Mouse (Mus musculus) kidney, embryonic 14.5 days (tissue): ENCODE results near the gene Prdm13. TPM values are rescaled to one million over a fixed set of nuclear protein-coding genes. Genes with fewer than 3 reads are reported as not detected.

Experiments
- ATAC-seq: fragments of 200-750 bp; cut with Nextera tagmentation; 2 replicates; pipeline ENCODE4 v1.8.0; 2017; ENCODE audit warnings: moderate number of reproducible peaks, mild to moderate bottlenecking, moderate TSS enrichment, moderate library complexity; ENCODE audit not compliant: low FRiP score, low TSS enrichment
- H3K27ac ChIP-seq: fragments of 300-500 bp; sonication (generic); 2 replicates; pipeline ENCODE4 v1.5.1; 2014; ENCODE audit warnings: low read depth, mild to moderate bottlenecking, low read length, moderate library complexity, mixed read lengths
- H3K27me3 ChIP-seq: fragments of 300-500 bp; sonication (generic); 2 replicates; pipeline ENCODE4 v1.6.1; 2014; ENCODE audit warnings: mild to moderate bottlenecking, low read length; ENCODE audit not compliant: control insufficient read depth, insufficient read depth
- H3K36me3 ChIP-seq: fragments of 300-500 bp; sonication (generic); 2 replicates; pipeline ENCODE4 v1.6.1; 2014; ENCODE audit warnings: low read length, mixed read lengths; ENCODE audit not compliant: control insufficient read depth, insufficient read depth
- H3K4me1 ChIP-seq: fragments of 300-500 bp; sonication (generic); 2 replicates; pipeline ENCODE4 v1.6.1; 2014; ENCODE audit warnings: low read length, mixed read lengths; ENCODE audit not compliant: control insufficient read depth, insufficient read depth
- H3K4me2 ChIP-seq: fragments of 300-500 bp; sonication (generic); replicated peaks from 2 replicates; pipeline ENCODE4 v1.6.1; 2014; ENCODE audit warnings: low read depth, mild to moderate bottlenecking, low read length
- H3K4me3 ChIP-seq: fragments of 300-500 bp; sonication (generic); 2 replicates; pipeline ENCODE4 v1.5.1; 2014; ENCODE audit warnings: mild to moderate bottlenecking, low read length
- H3K9ac ChIP-seq: fragments of 300-500 bp; sonication (generic); 2 replicates; pipeline ENCODE4 v1.6.1; 2014; ENCODE audit warnings: low read depth, mild to moderate bottlenecking, low read length, moderate library complexity
- H3K9me3 ChIP-seq: fragments of 300-500 bp; sonication (generic); 2 replicates; pipeline ENCODE4 v1.6.1; 2016; ENCODE audit warnings: low read length; ENCODE audit not compliant: control insufficient read depth
- WGBS: fragments of 180-500 bp; shearing (Covaris S2); extraction: QIAGEN DNeasy Blood & Tissue Kit; methylation state at CpG from one replicate; pipeline ENCODE4 v1.1.7; 2014; 5-methylcytosine and 5-hydroxymethylcytosine counted together
- polyA plus RNA-seq: library from polyadenylated mRNA; unstranded; fragments of >200 nt; fragmentation: Nextera tagmentation; extraction: Ambion mirVana; gene quantifications from 2 replicates; pipeline ENCODE4 v1.2.1, GENCODE M21; 2014

Prdm13 gene
- polyA plus RNA-seq, 1 experiment from 2014 or later = not detected

DNA sequence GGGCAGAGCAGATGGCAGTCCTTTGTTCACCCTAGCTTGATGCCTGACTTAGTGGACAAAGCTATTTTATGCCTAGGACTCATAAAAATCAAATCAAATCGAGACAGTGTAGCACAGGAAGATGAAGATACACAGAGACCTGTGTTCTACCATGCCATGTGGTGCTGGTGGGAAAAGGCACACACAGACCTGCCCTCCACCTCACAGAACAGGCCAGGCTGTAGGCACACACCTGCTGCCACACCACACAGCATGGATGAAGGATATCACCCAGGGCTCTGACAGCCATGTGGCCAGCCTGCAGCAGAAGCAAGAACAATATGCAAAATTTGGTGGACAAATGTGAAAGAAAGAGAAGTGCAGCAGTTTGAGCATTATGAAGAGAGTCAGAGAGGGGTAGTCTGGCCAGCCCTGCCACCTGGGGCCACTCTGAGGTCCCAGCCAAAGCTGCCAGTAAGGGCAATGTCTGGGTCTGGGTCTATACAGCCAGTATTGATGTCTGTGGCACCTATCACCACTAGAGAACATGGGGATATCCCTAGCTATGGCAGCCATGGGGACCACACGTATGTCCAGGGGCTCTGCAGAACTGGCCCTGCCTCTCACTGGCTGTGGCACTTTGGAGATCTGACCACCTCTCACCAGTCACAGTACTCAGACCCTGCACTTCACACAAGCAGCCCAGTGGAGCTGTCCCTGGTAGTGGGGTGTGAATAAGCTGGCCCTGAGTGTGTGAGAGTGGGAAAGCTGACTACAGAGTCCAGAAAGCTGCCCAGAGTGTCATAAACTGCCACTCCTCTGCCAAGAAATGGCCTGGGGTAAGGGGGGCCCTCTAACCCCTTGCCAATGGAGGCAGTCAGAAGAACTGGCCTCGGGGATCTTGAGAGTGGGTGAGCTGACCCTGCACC lies 57.1 kb downstream of the Prdm13 start:
- WGBS = 57% methylated on average over 3 of the region's 3 CpGs
- Histone ChIP-seq H3K4me3 (no peak overlapping the region), H3K36me3 (no peaks in the 10 kb centered on the region), H3K27me3 (no peaks in the 10 kb centered on the region), H3K4me2 (no peak overlapping the region), H3K4me1 (no peaks in the 10 kb centered on the region), H3K27ac (no peak overlapping the region), H3K9ac (no peak overlapping the region), H3K9me3 (no peaks in the 10 kb centered on the region)
- no peak for ATAC-seq

Other genes with a start within 250 kb of the Prdm13 start
- gene Ccnc, start 41.7 kb upstream of the Prdm13 start, polyA plus RNA-seq = 48.4 and 48.9 TPM in 2 replicates
- gene Usp45, start 81.2 kb upstream of the Prdm13 start, polyA plus RNA-seq = 5.9 and 12.6 TPM in 2 replicates
- gene Tstd3, start 81.2 kb upstream of the Prdm13 start, polyA plus RNA-seq = 12.4 and 13.7 TPM in 2 replicates
- gene Pnisr, start 161.6 kb upstream of the Prdm13 start, polyA plus RNA-seq = 121 and 166 TPM in 2 replicates
- 12.3 and 13.8 TPM in 2 replicates for gene Coq3, start 193.7 kb upstream of the Prdm13 start, polyA plus RNA-seq
- gene Faxc, start 245.4 kb upstream of the Prdm13 start, polyA plus RNA-seq = 2.3 and 6.8 TPM in 2 replicates